Mouse (Mus musculus) lung, postnatal 0 days (tissue): ENCODE measurements at regions not wholly inside any gene's neighbourhood (a gene's known extent, or its start where the extent isn't known, plus 50 kb on each side); places are given as distances from the start of the nearest gene placed in this dataset.

Experiments
- CTCF ChIP-seq: IDR thresholded peaks from 2 replicates; pipeline ENCODE4 v1.5.1; 2016; ENCODE audit warnings: antibody characterized with exemption, mild to moderate bottlenecking
- EP300 ChIP-seq: IDR thresholded peaks from 2 replicates; pipeline ENCODE4 v1.6.1; 2016; ENCODE audit warnings: antibody characterized with exemption, mild to moderate bottlenecking, control low read depth

DNA sequence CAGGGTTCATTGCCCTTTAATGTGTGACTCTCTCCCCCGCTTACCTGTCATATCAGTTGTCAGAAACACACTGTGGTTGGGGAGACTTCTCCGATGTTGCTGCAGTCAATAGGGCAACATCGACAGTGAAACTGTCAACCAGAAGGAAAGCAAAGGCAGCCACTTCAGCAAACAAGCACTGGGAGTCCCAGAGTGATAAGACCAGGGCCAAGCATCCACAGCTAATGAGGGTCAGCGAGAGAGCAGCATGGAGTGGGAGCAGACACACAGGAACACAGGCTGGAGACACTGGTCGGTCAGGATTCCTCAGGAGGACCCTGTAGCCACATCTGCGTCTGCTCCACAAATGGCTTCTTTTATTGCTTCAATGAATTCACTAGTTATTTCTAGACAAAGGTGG is 847.5 kb downstream of the Sorcs1 start:
- TF ChIP-seq CTCF (no peak), EP300 (no peak)
